Mouse (Mus musculus) brain, embryonic 18.5 days (tissue): ENCODE data around the gene Usp39.

ENCODE experiments used
- DNase-seq: peaks from one replicate; pipeline ENCODE4 v3.0.0-alpha.2; 2012; ENCODE audit warnings: low read depth, low spot score

The Usp39 gene

DNA sequence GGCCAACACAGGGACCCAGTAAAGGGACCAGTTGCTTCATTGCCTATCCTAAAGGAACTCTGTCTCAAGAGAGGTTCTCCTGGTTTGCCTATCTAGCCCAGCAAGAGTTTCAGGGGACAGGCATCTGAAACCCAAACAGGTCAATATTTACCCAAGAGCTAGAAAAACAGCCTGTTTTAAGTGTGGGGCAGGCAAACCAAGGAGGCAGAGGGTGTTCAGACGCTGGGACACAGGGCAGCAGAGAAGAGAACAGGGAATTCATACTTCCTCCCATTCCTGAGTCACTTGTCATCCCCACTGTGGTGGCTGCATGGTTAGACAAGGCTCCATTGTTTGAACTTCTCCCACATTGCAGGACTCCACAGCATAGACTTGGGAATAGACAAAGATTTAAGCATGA, 26.6 kb upstream of the Usp39 start:
- no peak for DNase-seq

- no peak for DNase-seq
These were observed 26.2 kb upstream of the Usp39 start for GRCm38 (mm10) chr6:72371147-72371546.

GRCm38 (mm10) chr6:72370091-72370490, 25.1 kb upstream of the Usp39 start:
- DNase-seq = no peak

DNA sequence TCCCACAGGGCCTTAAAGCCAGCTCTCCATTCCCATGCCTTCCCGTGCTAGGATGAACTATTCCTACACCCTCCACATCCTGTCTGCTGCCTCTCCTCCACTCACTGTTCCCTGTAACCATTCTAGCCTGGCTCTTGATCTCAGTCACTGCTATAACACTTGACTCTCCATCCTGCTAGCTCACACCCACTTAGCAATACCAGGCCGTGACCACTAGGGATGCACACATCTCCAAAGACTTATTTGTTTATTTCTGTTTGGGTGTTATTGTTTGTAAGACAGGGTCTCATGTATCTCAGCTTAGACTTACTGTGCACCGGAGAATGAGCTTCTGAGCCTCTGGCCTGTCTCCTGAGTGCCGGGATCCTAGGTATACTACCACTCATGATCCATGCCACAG, 24.6 kb upstream of the Usp39 start:
- DNase-seq = no peak

- no peak for DNase-seq
These were observed 22.5 kb upstream of the Usp39 start for GRCm38 (mm10) chr6:72367460-72367974.

DNA sequence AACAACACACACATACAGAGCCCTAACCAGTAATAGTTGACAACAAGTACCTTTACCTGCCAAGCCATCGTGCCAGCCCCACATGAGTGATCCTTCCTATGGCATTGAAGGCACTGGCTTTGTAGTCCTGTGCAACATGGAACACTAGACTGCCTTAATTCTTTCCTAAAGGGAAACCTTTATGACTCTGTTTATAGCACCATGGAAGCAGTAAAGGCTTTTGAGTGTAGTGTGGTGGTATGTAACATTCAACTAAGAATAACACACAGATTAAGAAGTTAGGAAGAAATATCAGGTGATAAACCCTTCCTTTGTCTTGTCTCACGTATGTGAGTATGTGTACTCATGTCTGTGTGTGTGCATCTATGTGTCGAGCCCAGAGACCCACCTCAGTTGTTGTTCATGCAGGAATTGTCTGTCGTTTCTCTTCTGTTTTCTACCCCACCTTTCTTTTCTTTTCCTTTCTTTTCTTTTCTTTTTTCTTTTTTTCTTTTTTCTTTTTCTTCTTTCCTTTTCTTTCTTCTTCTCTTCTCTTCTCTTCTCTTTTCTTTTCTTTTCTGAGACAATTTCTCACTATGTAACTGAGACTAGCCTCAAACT, 22.0 kb upstream of the Usp39 start, which contains the start of gene Rnf181:
TSS of gene Rnf181 (minus strand) at position 113 of the 600 bp plus-strand sequence.
- no peak for DNase-seq

DNA sequence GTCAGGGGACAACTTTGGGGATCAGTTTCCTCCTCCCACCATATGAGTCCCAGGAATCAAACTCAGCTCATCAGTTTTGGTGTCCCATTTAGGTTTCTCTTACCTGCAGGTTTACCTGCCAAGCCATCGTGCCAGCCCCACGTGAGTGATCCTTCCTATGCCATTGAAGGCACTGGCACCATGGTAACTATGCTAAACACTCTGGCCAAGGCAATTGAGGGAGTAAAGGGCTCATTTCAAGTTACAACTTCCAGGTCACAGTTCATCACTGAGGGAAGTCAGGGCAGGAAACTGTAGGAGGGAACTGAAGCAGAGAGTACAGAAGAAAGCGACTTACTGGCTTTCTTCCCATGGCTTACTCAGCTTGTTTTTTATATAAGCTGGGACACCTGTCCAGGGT, 21.3 kb upstream of the Usp39 start:
- no peak for DNase-seq

GRCm38 (mm10) chr6:72364985-72365384, 20.0 kb upstream of the Usp39 start:
- DNase-seq = no peak

- DNase-seq = no peak
These were observed 19.0 kb upstream of the Usp39 start for GRCm38 (mm10) chr6:72364009-72364408.

DNA sequence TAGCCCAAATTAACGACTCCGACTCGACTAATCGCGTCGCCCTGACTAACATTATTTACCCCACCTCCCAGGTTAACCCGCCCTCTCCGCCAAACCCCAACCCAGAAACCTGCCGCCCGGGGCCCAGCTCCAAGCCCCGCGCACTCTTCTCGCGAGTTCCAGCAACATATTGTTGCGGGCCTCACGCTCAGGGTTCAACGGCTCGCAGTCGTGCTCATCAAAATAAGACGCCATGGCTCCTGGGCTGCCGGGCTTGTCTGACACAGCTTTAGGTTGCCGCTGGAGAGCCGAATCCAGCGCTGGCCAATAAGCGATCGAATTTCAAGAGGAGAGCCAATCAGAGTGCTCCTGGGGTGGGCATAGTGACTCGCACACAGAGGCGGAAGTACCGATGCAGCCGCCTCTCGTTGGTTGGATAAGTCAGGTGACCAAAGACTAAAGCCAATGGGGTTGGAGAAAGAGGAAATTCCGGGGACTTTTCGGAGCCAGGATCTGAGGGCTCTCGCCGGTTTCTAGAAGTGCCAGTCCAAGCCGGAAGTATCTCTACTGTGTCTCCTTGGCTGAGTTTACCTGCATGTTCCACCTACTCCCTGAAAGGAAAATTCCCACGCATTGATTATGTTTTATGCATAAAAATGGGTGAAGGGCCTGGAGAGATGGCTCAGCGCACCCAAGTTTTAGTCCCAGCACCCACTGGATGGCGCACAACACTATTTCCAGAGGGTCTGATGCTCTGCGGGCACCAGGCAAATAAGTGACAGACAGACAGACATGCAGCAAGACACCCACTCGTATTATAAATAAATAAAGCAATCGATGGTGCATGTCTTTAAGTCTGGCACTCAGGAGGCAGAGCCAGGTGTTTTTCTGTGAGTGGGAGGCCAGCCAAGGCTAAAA, 17.4 kb upstream of the Usp39 start:
- DNase-seq = peak; percentile 96

DNA sequence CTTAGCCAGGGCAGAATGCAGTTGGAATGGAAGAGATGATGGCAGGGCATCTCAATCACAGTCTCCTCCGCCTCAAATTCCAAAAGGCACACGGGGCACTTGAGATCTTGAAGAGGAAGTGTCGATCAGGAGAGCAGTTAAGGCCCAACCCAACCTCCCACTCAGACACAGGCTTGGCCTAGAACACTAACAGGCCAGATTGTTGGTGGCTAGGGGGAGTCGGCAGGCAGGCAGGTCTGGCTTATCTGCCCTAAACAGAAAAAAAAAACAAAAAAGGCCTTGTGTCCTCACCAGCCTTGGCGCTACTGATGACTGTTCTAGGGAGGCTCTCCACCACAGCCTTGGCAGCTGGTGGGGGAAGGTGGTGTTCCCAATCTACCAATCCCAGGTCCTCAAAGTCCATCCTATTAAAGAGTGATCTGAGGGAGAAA, 16.2 kb upstream of the Usp39 start:
- DNase-seq = no peak

- DNase-seq = no peak
These were observed 15.6 kb upstream of the Usp39 start for GRCm38 (mm10) chr6:72360599-72360935.

DNA sequence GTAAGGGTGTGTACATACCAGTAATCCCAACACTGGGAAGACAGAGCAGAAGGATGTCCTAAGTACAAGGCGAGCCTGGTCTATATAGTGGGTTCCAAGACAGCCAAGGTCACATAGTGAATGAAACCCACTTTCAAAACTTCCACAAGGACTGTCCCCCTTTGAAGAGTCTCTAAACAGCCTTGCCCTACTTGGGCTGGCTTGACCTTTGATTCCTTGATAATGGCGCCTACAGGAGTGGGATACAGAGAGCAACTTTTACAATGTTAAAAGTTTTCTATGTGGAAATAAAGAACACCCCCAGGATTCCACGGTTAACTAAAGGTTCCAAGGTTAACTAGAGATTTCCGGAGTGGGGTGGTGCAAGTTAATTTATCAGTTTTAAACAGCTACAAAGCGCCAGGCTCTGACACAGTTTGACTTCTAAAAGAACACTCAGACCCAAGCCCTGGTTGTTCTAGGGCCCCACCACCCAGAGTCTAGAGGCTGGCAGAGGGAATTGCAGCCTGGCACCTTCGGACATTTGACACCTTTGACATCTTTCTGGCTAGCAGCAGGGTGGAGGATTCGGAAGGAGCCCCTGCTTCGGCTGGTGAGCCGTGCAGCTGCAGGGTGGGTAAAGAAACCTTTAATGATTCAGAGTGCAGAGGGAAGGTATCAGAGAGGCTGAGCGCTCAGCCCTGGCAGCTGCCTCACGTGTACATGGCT, 15.1 kb upstream of the Usp39 start:
- no peak for DNase-seq

- no peak for DNase-seq
These were observed 14.4 kb upstream of the Usp39 start for GRCm38 (mm10) chr6:72359343-72359742.

- no peak for DNase-seq
These were observed 13.2 kb upstream of the Usp39 start for GRCm38 (mm10) chr6:72358086-72358764.

- no peak for DNase-seq
These were observed 12.4 kb upstream of the Usp39 start for GRCm38 (mm10) chr6:72357164-72358079.

DNA sequence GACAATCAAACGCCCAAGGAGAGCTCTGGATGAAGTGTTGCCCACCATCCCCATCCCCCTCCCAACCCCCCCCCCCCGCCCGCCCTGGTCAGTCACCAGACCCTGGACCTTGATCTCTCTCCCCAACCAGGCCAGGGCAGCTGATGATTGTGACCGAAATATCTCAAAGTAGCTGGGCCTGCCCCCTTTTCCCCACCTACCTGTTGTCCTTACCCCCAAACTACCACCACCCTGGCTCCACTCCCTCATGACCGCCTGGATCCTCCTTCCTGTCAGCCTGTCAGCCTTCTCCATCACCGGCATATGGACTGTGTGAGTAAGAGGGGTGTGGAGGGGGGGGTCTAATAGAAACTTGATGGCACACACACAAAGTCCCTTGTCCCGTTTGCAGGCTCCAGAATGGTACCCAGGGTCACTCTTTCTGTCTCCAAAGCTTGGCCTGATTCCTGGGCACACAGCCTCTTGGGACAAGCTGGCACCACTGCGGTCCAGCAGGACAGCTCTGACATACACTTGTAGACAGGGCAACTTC, 11.1 kb upstream of the Usp39 start:
- no peak for DNase-seq

GRCm38 (mm10) chr6:72355066-72355911, 10.3 kb upstream of the Usp39 start, which contains the start of gene Tmem150a:
TSS of gene Tmem150a (plus strand) at chr6:72355447.
- no peak for DNase-seq

DNA sequence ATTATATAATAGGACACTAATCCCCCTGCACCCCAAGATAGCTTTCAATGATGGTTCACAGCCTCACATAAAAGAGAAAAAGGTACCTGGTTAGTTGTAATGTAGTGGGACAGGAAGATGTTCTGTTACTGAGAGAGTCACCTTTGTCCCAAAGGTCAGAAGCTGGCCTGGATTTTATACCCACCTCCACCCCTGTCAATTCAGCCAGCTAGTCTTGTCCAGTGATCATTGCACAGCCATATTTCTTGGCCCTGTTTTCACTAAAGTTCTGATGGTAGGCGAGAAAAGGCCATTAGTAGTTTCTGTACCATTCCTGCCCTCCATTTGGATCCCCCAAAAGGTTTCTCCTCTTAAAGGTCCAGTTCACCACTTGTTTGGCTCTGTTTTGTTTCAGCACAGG, 9.0 kb upstream of the Usp39 start:
- no peak for DNase-seq
